In genomic region chr12:83310567-83310966, GRCm38 (mm10) we compare ENCODE assay signal across 16 mouse cellular contexts.
"Had no signal": no experiment of that assay in that cellular context is flagged by ENCODE, and none has a peak within 500 bp of the region (broad histone marks: within the 10 kb centered on the region; RNA-seq: fewer than 3 reads in every experiment).

No protein-coding gene starts in this region.

- ATAC-seq: liver, postnatal 0 days; lung, postnatal 0 days; midbrain, embryonic 13.5 days; midbrain, embryonic 16.5 days had no signal

- H3K4me2 ChIP-seq: limb, embryonic 12.5 days; limb, embryonic 15.5 days; liver, embryonic 11.5 days; lung, embryonic 14.5 days; midbrain, embryonic 13.5 days had no signal

- H3K36me3 ChIP-seq: limb, embryonic 12.5 days; limb, embryonic 15.5 days; midbrain, embryonic 13.5 days had no signal

- DNase-seq: kidney, adult 2 months; kidney, postnatal 10 days; left cerebral cortex, postnatal 4 days; liver, postnatal 0 days; lung, embryonic 14.5 days; thymus, adult 18-20 months; thymus, postnatal 36 days had no signal

- H3K9me3 ChIP-seq: limb, embryonic 12.5 days; limb, embryonic 15.5 days; midbrain, embryonic 13.5 days had no signal

- H3K27me3 ChIP-seq: limb, embryonic 15.5 days; midbrain, embryonic 13.5 days had no signal

- H3K4me3 ChIP-seq: limb, embryonic 12.5 days; limb, embryonic 15.5 days; midbrain, embryonic 13.5 days; myocyte had no signal

- H3K9ac ChIP-seq: limb, embryonic 12.5 days; limb, embryonic 15.5 days; liver, embryonic 14.5 days; liver, postnatal 0 days; lung, embryonic 14.5 days; midbrain, embryonic 13.5 days had no signal

- H3K4me1 ChIP-seq: limb, embryonic 15.5 days; midbrain, embryonic 13.5 days had no signal

- H3K27ac ChIP-seq: limb, embryonic 12.5 days; limb, embryonic 15.5 days; liver, embryonic 14.5 days; macrophage; midbrain, embryonic 13.5 days had no signal
